Mouse (Mus musculus) hindbrain, embryonic 13.5 days (tissue): Measurements from ENCODE around the gene Scnm1. TPM values are rescaled to one million over a fixed set of nuclear protein-coding genes. Genes with fewer than 3 reads are reported as not detected.

Experiments
- ATAC-seq: fragments of 200-750 bp; cut with Nextera tagmentation; 2 replicates; pipeline ENCODE4 v1.8.0; 2017; ENCODE audit warnings: moderate TSS enrichment; ENCODE audit not compliant: low FRiP score
- H3K27ac ChIP-seq: fragments of 300-500 bp; sonication (generic); 2 replicates; pipeline ENCODE4 v1.5.1; 2015; ENCODE audit warnings: inconsistent platforms, mild to moderate bottlenecking, moderate library complexity
- H3K27me3 ChIP-seq: fragments of 300-500 bp; sonication (generic); 2 replicates; pipeline ENCODE4 v1.6.1; 2015; ENCODE audit warnings: mild to moderate bottlenecking, inconsistent platforms
- H3K36me3 ChIP-seq: fragments of 300-500 bp; sonication (generic); 2 replicates; pipeline ENCODE4 v1.6.1; 2015; ENCODE audit warnings: mild to moderate bottlenecking, inconsistent platforms
- H3K4me1 ChIP-seq: fragments of 300-500 bp; sonication (generic); replicated peaks from 2 replicates; pipeline ENCODE4 v1.6.1; 2015; ENCODE audit warnings: inconsistent platforms
- H3K4me2 ChIP-seq: fragments of 300-500 bp; sonication (generic); 2 replicates; pipeline ENCODE4 v1.6.1; 2015; ENCODE audit warnings: inconsistent platforms, mild to moderate bottlenecking, moderate library complexity
- H3K4me3 ChIP-seq: fragments of 300-500 bp; sonication (generic); 2 replicates; pipeline ENCODE4 v1.5.1; 2015; ENCODE audit warnings: mild to moderate bottlenecking, inconsistent platforms
- H3K9ac ChIP-seq: fragments of 300-500 bp; sonication (generic); 2 replicates; pipeline ENCODE4 v1.6.1; 2015; ENCODE audit warnings: mild to moderate bottlenecking, inconsistent platforms
- H3K9me3 ChIP-seq: fragments of 300-500 bp; sonication (generic); 2 replicates; pipeline ENCODE4 v1.6.1; 2016; ENCODE audit warnings: inconsistent platforms
- WGBS: fragments of 180-500 bp; shearing (Covaris S2); methylation state at CpG from one replicate; pipeline ENCODE4 v1.1.7; 2015; 5-methylcytosine and 5-hydroxymethylcytosine counted together
- microRNA-seq: library from miRNA; unstranded; fragments of <30 nt; microRNA quantifications from one replicate; pipeline ENCODE4, GENCODE M21; 2016
- polyA plus RNA-seq: library from polyadenylated mRNA; unstranded; fragments of >200 nt; fragmentation: Nextera tagmentation; extraction: Ambion mirVana; gene quantifications from 2 replicates; pipeline ENCODE4 v1.2.1, GENCODE M21; 2015

The Scnm1 gene
- polyA plus RNA-seq, 1 experiment from 2014 or later, result 95.9 TPM

GRCm38 (mm10) chr3:95088071-95088470 is 45.7 kb downstream of the Scnm1 start:
- H3K9ac ChIP-seq, result no peak overlapping the region
- H3K9me3 ChIP-seq, result no peaks in the 10 kb centered on the region
- H3K4me1 ChIP-seq, result no peaks in the 10 kb centered on the region
- H3K36me3 ChIP-seq, result peaks cover under 1% of the 10 kb centered on the region; the same call in 1 of the 2 replicates
- WGBS, result 96% methylated on average over 1 of the region's 1 CpGs
- H3K4me3 ChIP-seq, result no peak overlapping the region
- H3K27me3 ChIP-seq, result no peaks in the 10 kb centered on the region
- no peak for ATAC-seq
- no peak overlapping the region for H3K27ac ChIP-seq
- H3K4me2 ChIP-seq, result no peak overlapping the region

Small RNA genes lying within 50 kb of the gene (microRNA-seq; reads per million reads assigned to microRNA genes)
- gene Mir8099-1, result not detected

Other genes with a start within 250 kb of the Scnm1 start
- 366 and 376 TPM in 2 replicates for gene Psmb4, start 247.1 kb downstream of the Scnm1 start, polyA plus RNA-seq
- gene Selenbp1, start 201.0 kb downstream of the Scnm1 start, polyA plus RNA-seq, result 10.1 and 14.1 TPM in 2 replicates
- gene Rfx5, start 179.9 kb downstream of the Scnm1 start, polyA plus RNA-seq, result 5.4 and 5.5 TPM in 2 replicates
- gene Pi4kb, start 159.3 kb downstream of the Scnm1 start, polyA plus RNA-seq, result 23.2 and 24.7 TPM in 2 replicates
- gene Zfp687, start 118.6 kb downstream of the Scnm1 start, polyA plus RNA-seq, result 21.6 and 22.8 TPM in 2 replicates
- 269 and 277 TPM in 2 replicates for gene Psmd4, start 91.4 kb downstream of the Scnm1 start, polyA plus RNA-seq
- 15.4 and 16.7 TPM in 2 replicates for gene Pip5k1a, start 27.1 kb downstream of the Scnm1 start, polyA plus RNA-seq
- 219 and 221 TPM in 2 replicates for gene Vps72, start 23.0 kb downstream of the Scnm1 start, polyA plus RNA-seq
- gene Tmod4, start 9.5 kb downstream of the Scnm1 start, polyA plus RNA-seq, result 0.99 and 1.5 TPM in 2 replicates
- 36.8 and 38.4 TPM in 2 replicates for gene Lysmd1, start 77 bp upstream of the Scnm1 start, polyA plus RNA-seq
- gene Tnfaip8l2, start 8.3 kb upstream of the Scnm1 start, polyA plus RNA-seq, result 2.8 and 3.1 TPM in 2 replicates
- 31.5 and 31.8 TPM in 2 replicates for gene Sema6c, start 26.4 kb upstream of the Scnm1 start, polyA plus RNA-seq
- 4.5 and 4.6 TPM in 2 replicates for gene Gabpb2, start 83.9 kb upstream of the Scnm1 start, polyA plus RNA-seq
- gene Cdc42se1, start 94.7 kb upstream of the Scnm1 start, polyA plus RNA-seq, result 65.5 and 68.9 TPM in 2 replicates
- 307 and 311 TPM in 2 replicates for gene Mllt11, start 98.2 kb upstream of the Scnm1 start, polyA plus RNA-seq
- 0.19 and 0.26 TPM in 2 replicates for gene Gm128, start 107.6 kb upstream of the Scnm1 start, polyA plus RNA-seq
- gene Bnipl, start 117.2 kb upstream of the Scnm1 start, polyA plus RNA-seq, result 0.13 and 0.25 TPM in 2 replicates
- 42.2 and 43.0 TPM in 2 replicates for gene Mindy1, start 147.3 kb upstream of the Scnm1 start, polyA plus RNA-seq
- gene Prune1, start 148.1 kb upstream of the Scnm1 start, polyA plus RNA-seq, result 50.3 and 51.8 TPM in 2 replicates
- gene Anxa9, start 173.2 kb upstream of the Scnm1 start, polyA plus RNA-seq, result 0.31 and 0.38 TPM in 2 replicates
- 91.8 and 93.7 TPM in 2 replicates for gene Cers2, start 180.8 kb upstream of the Scnm1 start, polyA plus RNA-seq
- 45.6 and 46.2 TPM in 2 replicates for gene Setdb1, start 223.2 kb upstream of the Scnm1 start, polyA plus RNA-seq